Mouse (Mus musculus): Measurements from ENCODE around the gene Rag2. TPM values are rescaled to one million over a fixed set of nuclear protein-coding genes. Genes with fewer than 3 reads are reported as not detected.

The Rag2 gene
- polyA plus RNA-seq, 1 experiment from 2014 or later, result 0.17 TPM

- DNase-seq (no peak), ATAC-seq (ENCODE audit: low read depth) (no peak)
- Histone ChIP-seq H3K9me3 (replicated peaks) (no peaks in the 10 kb centered on the region), H3K27me3 (no peaks in the 10 kb centered on the region), H3K4me1 (replicated peaks) (no peaks in the 10 kb centered on the region), H3K27ac (no peak overlapping the region), H3K4me3 (replicated peaks) (no peak overlapping the region), H3K4me2 (no peak overlapping the region), H3K36me3 (no peaks in the 10 kb centered on the region), H3K9ac (no peak overlapping the region)
- WGBS (ENCODE audit: insufficient replicate concordance), result 71% methylated on average over 13 of the region's 13 CpGs
Measured at GRCm38 (mm10) chr2:101598190-101599181, 26.0 kb upstream of the Rag2 start.

GRCm38 (mm10) chr2:101600703-101601102 lies 23.8 kb upstream of the Rag2 start:
- no peak for DNase-seq
- no peak overlapping the region for H3K9ac ChIP-seq
- no peak overlapping the region for H3K4me2 ChIP-seq
- no peak overlapping the region for H3K27ac ChIP-seq
- no peaks in the 10 kb centered on the region for H3K27me3 ChIP-seq
- ATAC-seq (ENCODE audit: low read depth), result no peak
- H3K4me1 ChIP-seq (replicated peaks), result no peaks in the 10 kb centered on the region
- no peaks in the 10 kb centered on the region for H3K36me3 ChIP-seq
- WGBS (ENCODE audit: insufficient replicate concordance), result 48% methylated on average over 8 of the region's 8 CpGs
- no peak overlapping the region for H3K4me3 ChIP-seq (replicated peaks)
- no peaks in the 10 kb centered on the region for H3K9me3 ChIP-seq (replicated peaks)

GRCm38 (mm10) chr2:101603099-101603498 lies 21.4 kb upstream of the Rag2 start:
- ATAC-seq (ENCODE audit: low read depth) (no peak), DNase-seq (no peak)
- H3K4me1 ChIP-seq (replicated peaks), result no peaks in the 10 kb centered on the region
- WGBS (ENCODE audit: insufficient replicate concordance), result 58% methylated on average over 1 of the region's 1 CpGs
- H3K9me3 ChIP-seq (replicated peaks), result no peaks in the 10 kb centered on the region
- no peaks in the 10 kb centered on the region for H3K36me3 ChIP-seq
- H3K4me3 ChIP-seq (replicated peaks), result no peak overlapping the region
- H3K9ac ChIP-seq, result no peak overlapping the region
- H3K27ac ChIP-seq, result no peak overlapping the region
- no peaks in the 10 kb centered on the region for H3K27me3 ChIP-seq
- no peak overlapping the region for H3K4me2 ChIP-seq

GRCm38 (mm10) chr2:101608232-101608894 lies 16.2 kb upstream of the Rag2 start:
- no peak overlapping the region for H3K4me2 ChIP-seq
- no peaks in the 10 kb centered on the region for H3K27me3 ChIP-seq
- no peak overlapping the region for H3K9ac ChIP-seq
- no peaks in the 10 kb centered on the region for H3K36me3 ChIP-seq
- WGBS (ENCODE audit: insufficient replicate concordance), result 67% methylated on average over 7 of the region's 7 CpGs
- no peak for DNase-seq
- no peaks in the 10 kb centered on the region for H3K4me1 ChIP-seq (replicated peaks)
- no peak for ATAC-seq (ENCODE audit: low read depth)
- no peak overlapping the region for H3K4me3 ChIP-seq (replicated peaks)
- H3K9me3 ChIP-seq (replicated peaks), result no peaks in the 10 kb centered on the region
- no peak overlapping the region for H3K27ac ChIP-seq

- Histone ChIP-seq H3K4me3 (replicated peaks) (no peak overlapping the region), H3K9me3 (replicated peaks) (no peaks in the 10 kb centered on the region), H3K27ac (no peak overlapping the region), H3K4me1 (replicated peaks) (no peaks in the 10 kb centered on the region), H3K27me3 (no peaks in the 10 kb centered on the region), H3K4me2 (no peak overlapping the region), H3K36me3 (no peaks in the 10 kb centered on the region), H3K9ac (no peak overlapping the region)
- ATAC-seq (ENCODE audit: low read depth) (no peak), DNase-seq (no peak)
- 75% methylated on average over 3 of the region's 3 CpGs for WGBS (ENCODE audit: insufficient replicate concordance)
Measured at GRCm38 (mm10) chr2:101610861-101611260, 13.7 kb upstream of the Rag2 start.

DNA sequence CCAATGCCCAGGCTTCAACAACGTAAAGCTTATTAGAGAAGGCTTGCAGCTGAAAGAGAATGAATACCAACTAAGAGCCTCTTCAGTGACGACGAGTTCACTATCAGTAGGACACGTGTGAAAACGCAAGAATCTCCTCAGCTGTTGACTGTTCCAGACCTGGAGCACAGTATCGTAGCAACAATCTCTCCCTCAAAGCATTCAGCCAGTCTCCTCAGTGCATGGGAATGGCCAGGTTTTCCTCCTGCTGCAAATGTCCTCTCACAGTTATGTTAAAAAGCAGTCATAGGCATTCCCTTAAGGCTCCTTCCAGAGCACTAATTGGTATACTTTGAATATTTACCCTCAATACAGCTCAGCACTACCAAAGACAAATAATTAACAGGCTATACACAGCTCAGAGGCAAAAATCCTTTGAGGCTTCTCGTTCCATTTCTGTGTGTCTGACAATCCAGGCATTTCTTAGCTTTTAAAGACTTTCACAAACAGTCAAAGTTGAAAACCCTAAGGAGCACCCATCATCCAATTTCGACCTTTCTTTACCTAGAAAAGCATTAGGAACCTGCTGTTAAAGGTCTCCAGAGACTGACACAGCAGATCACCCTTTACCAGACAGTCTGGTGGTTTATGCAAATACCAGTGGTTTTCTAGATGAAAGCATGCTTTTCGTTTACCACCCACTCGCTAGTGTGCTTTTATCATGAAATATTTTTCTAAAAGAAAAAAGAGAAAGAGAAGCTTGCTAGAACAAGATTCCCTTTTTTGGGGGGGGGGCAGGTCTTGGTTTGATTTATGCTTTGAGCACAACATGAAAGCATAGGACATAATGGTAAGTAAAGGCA lies 8.8 kb upstream of the Rag2 start:
- Histone ChIP-seq H3K9ac (no peak overlapping the region), H3K4me1 (replicated peaks) (no peaks in the 10 kb centered on the region), H3K36me3 (no peaks in the 10 kb centered on the region), H3K27ac (no peak overlapping the region), H3K27me3 (no peaks in the 10 kb centered on the region), H3K4me3 (replicated peaks) (no peak overlapping the region), H3K4me2 (no peak overlapping the region), H3K9me3 (replicated peaks) (no peaks in the 10 kb centered on the region)
- 63% methylated on average over 10 of the region's 10 CpGs for WGBS (ENCODE audit: insufficient replicate concordance)
- ATAC-seq (ENCODE audit: low read depth) (no peak), DNase-seq (no peak)

GRCm38 (mm10) chr2:101618373-101618772 lies 6.1 kb upstream of the Rag2 start:
- ATAC-seq (ENCODE audit: low read depth), result no peak
- Histone ChIP-seq H3K27ac (no peak overlapping the region), H3K27me3 (no peaks in the 10 kb centered on the region), H3K4me1 (replicated peaks) (no peaks in the 10 kb centered on the region), H3K9ac (no peak overlapping the region), H3K4me2 (no peak overlapping the region), H3K9me3 (replicated peaks) (no peaks in the 10 kb centered on the region), H3K4me3 (replicated peaks) (no peak overlapping the region), H3K36me3 (no peaks in the 10 kb centered on the region)
- DNase-seq, result no peak
- WGBS (ENCODE audit: insufficient replicate concordance), result 42% methylated on average over 4 of the region's 4 CpGs

DNA sequence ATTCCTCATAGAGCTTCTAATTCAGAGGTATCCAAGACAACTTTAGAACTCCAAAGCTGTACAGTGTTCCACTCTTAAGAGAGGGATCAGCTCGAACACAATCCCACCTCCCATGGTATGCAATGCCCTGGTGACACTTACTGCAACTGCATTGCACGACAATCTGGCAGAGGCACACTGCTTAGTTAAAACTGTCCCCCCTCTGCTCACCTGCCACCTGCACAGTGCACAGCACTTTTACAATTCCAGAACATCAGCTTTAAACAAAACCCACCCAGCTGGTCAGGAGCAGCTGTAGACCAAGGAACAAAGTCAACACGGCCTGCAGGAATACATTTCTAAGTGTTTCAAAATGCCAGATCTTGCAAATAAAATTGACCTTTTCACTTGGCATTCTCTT lies 3.6 kb upstream of the Rag2 start:
- no peaks in the 10 kb centered on the region for H3K4me1 ChIP-seq (replicated peaks)
- H3K4me2 ChIP-seq, result no peak overlapping the region
- H3K9ac ChIP-seq, result no peak overlapping the region
- no peaks in the 10 kb centered on the region for H3K27me3 ChIP-seq
- no peaks in the 10 kb centered on the region for H3K36me3 ChIP-seq
- WGBS (ENCODE audit: insufficient replicate concordance), result 48% methylated on average over 3 of the region's 3 CpGs
- DNase-seq (no peak), ATAC-seq (ENCODE audit: low read depth) (no peak)
- H3K4me3 ChIP-seq (replicated peaks), result no peak overlapping the region
- H3K9me3 ChIP-seq (replicated peaks), result no peaks in the 10 kb centered on the region
- H3K27ac ChIP-seq, result no peak overlapping the region

- H3K27me3 ChIP-seq, result no peaks in the 10 kb centered on the region
- H3K9ac ChIP-seq, result no peak overlapping the region
- no peaks in the 10 kb centered on the region for H3K36me3 ChIP-seq
- no peak overlapping the region for H3K27ac ChIP-seq
- no peaks in the 10 kb centered on the region for H3K9me3 ChIP-seq (replicated peaks)
- no peaks in the 10 kb centered on the region for H3K4me1 ChIP-seq (replicated peaks)
- WGBS (ENCODE audit: insufficient replicate concordance), result 26% methylated on average over 7 of the region's 7 CpGs
- H3K4me3 ChIP-seq (replicated peaks), result no peak overlapping the region
- H3K4me2 ChIP-seq, result no peak overlapping the region
- DNase-seq (no peak), ATAC-seq (ENCODE audit: low read depth) (no peak)
Measured at GRCm38 (mm10) chr2:101621611-101622010, 2.9 kb upstream of the Rag2 start.

GRCm38 (mm10) chr2:101623042-101623441 lies 1.5 kb upstream of the Rag2 start:
- WGBS (ENCODE audit: insufficient replicate concordance), result 77% methylated on average over 2 of the region's 2 CpGs
- H3K36me3 ChIP-seq, result no peaks in the 10 kb centered on the region
- H3K4me3 ChIP-seq (replicated peaks), result no peak overlapping the region
- H3K27me3 ChIP-seq, result no peaks in the 10 kb centered on the region
- H3K4me1 ChIP-seq (replicated peaks), result 0 out of 2 replicates have a peak, but pooled peaks cover 3% of the 10 kb centered on the region
- no peaks in the 10 kb centered on the region for H3K9me3 ChIP-seq (replicated peaks)
- no peak overlapping the region for H3K9ac ChIP-seq
- DNase-seq, result no peak
- ATAC-seq (ENCODE audit: low read depth), result no peak
- no peak overlapping the region for H3K4me2 ChIP-seq
- H3K27ac ChIP-seq, result no peak overlapping the region

DNA sequence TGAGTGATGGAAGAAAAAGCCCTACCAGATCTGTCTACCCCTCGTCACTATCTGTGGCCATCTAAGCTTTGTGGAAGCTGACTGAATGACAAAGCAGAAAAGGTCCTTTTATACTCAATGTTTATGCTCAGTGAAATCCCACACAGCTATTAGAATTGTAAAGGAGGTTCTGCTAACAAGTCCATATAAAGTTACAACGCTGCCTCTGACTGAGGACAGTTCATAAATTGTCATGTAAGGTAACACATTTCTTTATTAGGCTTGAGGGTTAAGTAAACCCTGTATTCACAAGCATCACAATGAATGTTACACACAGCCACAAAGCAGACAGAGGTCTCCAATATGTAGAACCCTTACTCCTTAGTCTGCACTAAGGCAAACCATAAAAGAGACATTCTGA lies 507 bp upstream of the Rag2 start:
- H3K9me3 ChIP-seq (replicated peaks), result no peaks in the 10 kb centered on the region
- WGBS (ENCODE audit: insufficient replicate concordance), result 46% methylated on average over 2 of the region's 2 CpGs
- no peak overlapping the region for H3K4me3 ChIP-seq (replicated peaks)
- H3K9ac ChIP-seq, result no peak overlapping the region
- no peaks in the 10 kb centered on the region for H3K36me3 ChIP-seq
- DNase-seq (no peak), ATAC-seq (ENCODE audit: low read depth) (no peak)
- no peak overlapping the region for H3K4me2 ChIP-seq
- H3K27ac ChIP-seq, result no peak overlapping the region
- H3K27me3 ChIP-seq, result no peaks in the 10 kb centered on the region
- H3K4me1 ChIP-seq (replicated peaks), result 0 out of 2 replicates have a peak, but pooled peaks cover 3% of the 10 kb centered on the region
